Mouse (Mus musculus) lung, adult 2 months (tissue): ENCODE data around the gene Cyp2c69. TPM values are rescaled to one million over a fixed set of nuclear protein-coding genes. Genes with fewer than 3 reads are reported as not detected.
"Not testable (repeated sequence)": the region's sequence is repeated elsewhere in the genome, so short reads cannot be mapped to it uniquely, and the experiment has no call there.

Source experiments
- DNase-seq: peaks from one replicate; pipeline ENCODE4 v3.0.0; 2022
- H3K4me1 ChIP-seq: fragments of 200-500 bp; 2 replicates; pipeline ENCODE4 v1.6.1; 2011; ENCODE audit warnings: low read length; ENCODE audit not compliant: control insufficient read depth, insufficient read depth
- H3K4me3 ChIP-seq: fragments of 200-500 bp; replicated peaks from 2 replicates; pipeline ENCODE3; 2011; ENCODE audit warnings: low read depth, mild to moderate bottlenecking, control low read depth, low read length; ENCODE audit errors: extremely low read depth
- CTCF ChIP-seq: fragments of 200-500 bp; IDR thresholded peaks from 2 replicates; pipeline ENCODE4 v1.5.1; 2011; ENCODE audit warnings: mild to moderate bottlenecking, low read length, control low read depth; ENCODE audit not compliant: insufficient read depth
- POLR2A ChIP-seq: fragments of 200-500 bp; IDR thresholded peaks from 2 replicates; pipeline ENCODE4 v1.6.1; 2011; ENCODE audit warnings: low read depth, mild to moderate bottlenecking, control low read depth, low read length, borderline replicate concordance; ENCODE audit errors: extremely low read depth
- WGBS: fragments of 180-500 bp; shearing (Covaris S2); methylation state at CpG from one replicate; pipeline ENCODE4 v1.1.7; 2018; 5-methylcytosine and 5-hydroxymethylcytosine counted together
- polyA plus RNA-seq: library from polyadenylated mRNA; depleted of rRNA; stranded (reverse); fragments of >200 nt; gene quantifications from 2 replicates; pipeline ENCODE4 v1.2.3, GENCODE M21; 2012; rRNA removed

Gene Cyp2c69
- polyA plus RNA-seq, result not detected in 2 replicates

GRCm38 (mm10) chr19:39886699-39887098, at the start of gene Cyp2c69:
Gene Cyp2c69 (minus strand): TSS chr19:39886799.
- not testable (repeated sequence) for H3K4me1 ChIP-seq, H3K4me3 ChIP-seq, DNase-seq
- 83% methylated on average over 3 of the region's 3 CpGs for WGBS

GRCm38 (mm10) chr19:39935396-39935795, 48.8 kb upstream of the Cyp2c69 start:
- no peaks in the 10 kb centered on the region for H3K4me1 ChIP-seq
- 75% methylated on average over 2 of the region's 2 CpGs for WGBS
- TF ChIP-seq CTCF (no peak), POLR2A (no peak)
- no peak overlapping the region for H3K4me3 ChIP-seq
- no peak for DNase-seq

- no peak for DNase-seq
- 67% methylated on average over 1 of the region's 1 CpGs for WGBS
- no peak for TF ChIP-seq POLR2A
- TF ChIP-seq CTCF, result no peak
- Histone ChIP-seq H3K4me1 (no peaks in the 10 kb centered on the region), H3K4me3 (no peak overlapping the region)
Measured at GRCm38 (mm10) chr19:39930032-39930431, 43.4 kb upstream of the Cyp2c69 start.

GRCm38 (mm10) chr19:39901656-39902055, 15.1 kb upstream of the Cyp2c69 start:
- Histone ChIP-seq H3K4me3 (no peak overlapping the region), H3K4me1 (no peaks in the 10 kb centered on the region)
- DNase-seq, result no peak
- no peak for TF ChIP-seq POLR2A
- WGBS, result 88% methylated on average over 2 of the region's 2 CpGs

- DNase-seq, H3K4me1 ChIP-seq, H3K4me3 ChIP-seq: not testable (repeated sequence)
- 73% methylated on average over 3 of the region's 3 CpGs for WGBS
Measured at GRCm38 (mm10) chr19:39890079-39890478, 3.5 kb upstream of the Cyp2c69 start.

- Histone ChIP-seq H3K4me1 (no peaks in the 10 kb centered on the region), H3K4me3 (no peak overlapping the region)
- DNase-seq, result no peak
- WGBS, result 52% methylated on average over 1 of the region's 1 CpGs
- no peak for TF ChIP-seq POLR2A
- no peak for TF ChIP-seq CTCF
Measured at GRCm38 (mm10) chr19:39866133-39866532, 20.5 kb downstream of the Cyp2c69 start.

GRCm38 (mm10) chr19:39820931-39821330, 65.7 kb downstream of the Cyp2c69 start:
- 68% methylated on average over 2 of the region's 2 CpGs for whole genome bisulfite sequencing
- H3K4me3 ChIP-seq, H3K4me1 ChIP-seq, DNase-seq: not testable (repeated sequence)

- H3K4me1 ChIP-seq, H3K4me3 ChIP-seq, DNase-seq: not testable (repeated sequence)
- 82% methylated on average over 1 of the region's 1 CpGs for WGBS
Measured at GRCm38 (mm10) chr19:39816400-39816799, 70.2 kb downstream of the Cyp2c69 start.

GRCm38 (mm10) chr19:39815991-39816390, 70.6 kb downstream of the Cyp2c69 start:
- DNase-seq, H3K4me1 ChIP-seq, H3K4me3 ChIP-seq: not testable (repeated sequence)
- 64% methylated on average over 4 of the region's 4 CpGs for WGBS

GRCm38 (mm10) chr19:39812714-39813113, 73.9 kb downstream of the Cyp2c69 start, which contains the start of gene Cyp2c40:
Gene Cyp2c40 (minus strand): TSS chr19:39812814.
- 82% methylated on average over 3 of the region's 3 CpGs for WGBS
- DNase-seq, result not testable (repeated sequence)

More at GRCm38 (mm10) chr19:39812714-39813113, 73.9 kb downstream of the Cyp2c69 start, which contains the start of gene Cyp2c40:
- not testable (repeated sequence) for H3K4me1 ChIP-seq, H3K4me3 ChIP-seq

Other genes starting within 250 kb of the Cyp2c69 start
- not detected in 2 replicates for gene Cyp2c67, start 237.7 kb downstream of the Cyp2c69 start, polyA plus RNA-seq
- 0.12 TPM in 1 of 2 replicates, not detected in the other for gene Cyp2c68, start 145.7 kb downstream of the Cyp2c69 start, polyA plus RNA-seq
- not detected in 2 replicates for gene Cyp2c40, start 74.0 kb downstream of the Cyp2c69 start, polyA plus RNA-seq
- gene Cyp2c37, start 105.6 kb upstream of the Cyp2c69 start, polyA plus RNA-seq, result not detected in 2 replicates
- gene Cyp2c54, start 187.0 kb upstream of the Cyp2c69 start, polyA plus RNA-seq, result not detected in 2 replicates
- gene Cyp2c50, start 202.9 kb upstream of the Cyp2c69 start, polyA plus RNA-seq, result 0.08 TPM in 1 of 2 replicates, not detected in the other